Mouse (Mus musculus) urinary bladder, adult 2 months (tissue): ENCODE measurements around the gene Pla2g15. TPM values are rescaled to one million over a fixed set of nuclear protein-coding genes. Genes with fewer than 3 reads are reported as not detected.
"Not testable (repeated sequence)": the region's sequence is repeated elsewhere in the genome, so short reads cannot be mapped to it uniquely, and the experiment has no call there.

ENCODE experiments used
- DNase-seq: peaks from one replicate; pipeline ENCODE4 v3.0.0; 2022; ENCODE audit warnings: low spot score
- polyA plus RNA-seq: library from polyadenylated mRNA; depleted of rRNA; stranded (reverse); fragments of >200 nt; gene quantifications from 2 replicates; pipeline ENCODE4 v1.2.3, GENCODE M21; 2012

Gene Pla2g15
- polyA plus RNA-seq, 1 experiment: 13.5 TPM

GRCm38 (mm10) chr8:106168356-106169016, 18.3 kb downstream of the Pla2g15 start, which contains the start of gene Slc7a6:
Slc7a6 (plus strand) TSS chr8:106168857.
- peak; percentile 83 for DNase-seq

GRCm38 (mm10) chr8:106169017-106169933, 19.1 kb downstream of the Pla2g15 start:
- peak; percentile 54 for DNase-seq

- no peak for DNase-seq
These were observed 19.8 kb downstream of the Pla2g15 start for GRCm38 (mm10) chr8:106169934-106170480.

- no peak for DNase-seq
These were observed 23.4 kb downstream of the Pla2g15 start for GRCm38 (mm10) chr8:106173566-106173965.

GRCm38 (mm10) chr8:106176891-106177290, 26.7 kb downstream of the Pla2g15 start:
- no peak for DNase-seq

GRCm38 (mm10) chr8:106177594-106177993, 27.4 kb downstream of the Pla2g15 start:
- no peak for DNase-seq

- DNase-seq: no peak
These were observed 28.2 kb downstream of the Pla2g15 start for GRCm38 (mm10) chr8:106178428-106178827.

- DNase-seq: no peak
These were observed 35.5 kb downstream of the Pla2g15 start for GRCm38 (mm10) chr8:106185628-106186270.

- DNase-seq: no peak
These were observed 36.2 kb downstream of the Pla2g15 start for GRCm38 (mm10) chr8:106186394-106186793.

GRCm38 (mm10) chr8:106189162-106189561, 39.0 kb downstream of the Pla2g15 start:
- no peak for DNase-seq

- DNase-seq: no peak
These were observed 41.4 kb downstream of the Pla2g15 start for GRCm38 (mm10) chr8:106191639-106192038.

- no peak for DNase-seq
These were observed 43.0 kb downstream of the Pla2g15 start for GRCm38 (mm10) chr8:106193162-106193561.

- DNase-seq: no peak
These were observed 43.9 kb downstream of the Pla2g15 start for GRCm38 (mm10) chr8:106194062-106194461.

- no peak for DNase-seq
These were observed 48.5 kb downstream of the Pla2g15 start for GRCm38 (mm10) chr8:106198741-106199140.

GRCm38 (mm10) chr8:106199596-106199995, 49.4 kb downstream of the Pla2g15 start:
- not testable (repeated sequence) for DNase-seq

- DNase-seq: no peak
These were observed 60.0 kb downstream of the Pla2g15 start for GRCm38 (mm10) chr8:106210035-106210731.

GRCm38 (mm10) chr8:106210821-106211345, 60.7 kb downstream of the Pla2g15 start, which contains the start of the genes Slc7a6os and Prmt7:
Slc7a6os (minus strand) TSS chr8:106210935.
Prmt7 (plus strand) TSS chr8:106210936.
- DNase-seq: peak; percentile 91

- DNase-seq: no peak
These were observed 61.2 kb downstream of the Pla2g15 start for GRCm38 (mm10) chr8:106211421-106211820.

- no peak for DNase-seq
These were observed 63.8 kb downstream of the Pla2g15 start for GRCm38 (mm10) chr8:106213959-106214358.
